Mouse (Mus musculus) ES-E14 (cell line): ENCODE measurements around the gene Rimklb. TPM values are rescaled to one million over a fixed set of nuclear protein-coding genes. Genes with fewer than 3 reads are reported as not detected.

Experiments
- DNase-seq: peaks from one replicate; pipeline ENCODE4 v3.0.0-alpha.2; 2013; ENCODE audit warnings: low read depth, low spot score
- H3K27ac ChIP-seq: 2 replicates; pipeline ENCODE4 v1.5.1; 2012; ENCODE audit warnings: low read depth, mild to moderate bottlenecking, low read length, moderate library complexity, mixed read lengths; ENCODE audit not compliant: poor library complexity, insufficient read depth, severe bottlenecking
- H3K36me3 ChIP-seq: 2 replicates; pipeline ENCODE4 v1.6.1; 2012; ENCODE audit warnings: mild to moderate bottlenecking, low read length, moderate library complexity, mixed read lengths; ENCODE audit not compliant: control insufficient read depth, poor library complexity, insufficient read depth, severe bottlenecking
- H3K4me1 ChIP-seq, 2 experiments: fragments of 150-350 bp in 1 of 2; sonication (generic) in 1 of 2; 2 replicates each; pipeline ENCODE4 v1.6.1; 2012; ENCODE audit warnings: low read length in 2 of 2, mild to moderate bottlenecking in 1 of 2, mixed read lengths in 1 of 2; ENCODE audit not compliant: control insufficient read depth in 2 of 2, insufficient read depth in 2 of 2, poor library complexity in 1 of 2
- H3K4me3 ChIP-seq, 2 experiments: fragments of 150-350 bp in 1 of 2; sonication (generic) in 1 of 2; 2 replicates each; pipeline ENCODE4 v1.5.1; 2012; ENCODE audit warnings: low read length in 2 of 2, low read depth in 1 of 2, mild to moderate bottlenecking in 1 of 2, mixed read lengths in 1 of 2; ENCODE audit not compliant: insufficient read depth in 1 of 2, poor library complexity in 1 of 2, severe bottlenecking in 1 of 2
- H3K9ac ChIP-seq: 2 replicates; pipeline ENCODE4 v1.6.1; 2012; ENCODE audit warnings: low read depth, mild to moderate bottlenecking, low read length, mixed read lengths; ENCODE audit not compliant: poor library complexity, insufficient read depth, severe bottlenecking
- H3K9me3 ChIP-seq: fragments of 150-350 bp; sonication (generic); 2 replicates; pipeline ENCODE4 v1.6.1; 2012; ENCODE audit warnings: low read depth, mild to moderate bottlenecking, low read length; ENCODE audit not compliant: control insufficient read depth, insufficient read depth
- CHD2 ChIP-seq: IDR thresholded peaks from 2 replicates; pipeline ENCODE4 v1.6.1; 2014; ENCODE audit warnings: mild to moderate bottlenecking, low read depth, low read length, inconsistent platforms
- HCFC1 ChIP-seq: IDR thresholded peaks from 2 replicates; pipeline ENCODE4 v1.6.1; 2012; ENCODE audit warnings: low read length, inconsistent platforms, borderline replicate concordance; ENCODE audit not compliant: insufficient read depth
- MAFK ChIP-seq: IDR thresholded peaks from 2 replicates; pipeline ENCODE4 v1.6.1; 2014; ENCODE audit warnings: mild to moderate bottlenecking, low read depth, low read length, inconsistent platforms; ENCODE audit not compliant: insufficient read depth
- ZC3H11A ChIP-seq: IDR thresholded peaks from 2 replicates; pipeline ENCODE4 v1.6.1; 2012; ENCODE audit warnings: low read depth, mild to moderate bottlenecking, inconsistent platforms, low read length, borderline replicate concordance
- ZNF384 ChIP-seq: IDR thresholded peaks from 2 replicates; pipeline ENCODE4 v1.6.1; 2012; ENCODE audit warnings: low read depth, low read length, inconsistent platforms
- in situ Hi-C, 2 experiments: fragments of 600-800 bp; cut with MboI; formaldehyde crosslinking; loops; one replicate each; pipeline ENCODE4 v1.15.1; 2025; ENCODE audit warnings: low sequenced_read_pairs in 2 of 2, inconsistent platforms in 1 of 2; ENCODE audit not compliant: unreplicated experiment in 2 of 2
- total RNA-seq: library from RNA; depleted of rRNA; stranded (reverse); fragments of 300-350 nt; gene quantifications from 2 replicates; pipeline ENCODE4 v1.2.3, GENCODE M21; 2012

The Rimklb gene
- total RNA-seq, 1 experiment, result 36.3 TPM

DNA sequence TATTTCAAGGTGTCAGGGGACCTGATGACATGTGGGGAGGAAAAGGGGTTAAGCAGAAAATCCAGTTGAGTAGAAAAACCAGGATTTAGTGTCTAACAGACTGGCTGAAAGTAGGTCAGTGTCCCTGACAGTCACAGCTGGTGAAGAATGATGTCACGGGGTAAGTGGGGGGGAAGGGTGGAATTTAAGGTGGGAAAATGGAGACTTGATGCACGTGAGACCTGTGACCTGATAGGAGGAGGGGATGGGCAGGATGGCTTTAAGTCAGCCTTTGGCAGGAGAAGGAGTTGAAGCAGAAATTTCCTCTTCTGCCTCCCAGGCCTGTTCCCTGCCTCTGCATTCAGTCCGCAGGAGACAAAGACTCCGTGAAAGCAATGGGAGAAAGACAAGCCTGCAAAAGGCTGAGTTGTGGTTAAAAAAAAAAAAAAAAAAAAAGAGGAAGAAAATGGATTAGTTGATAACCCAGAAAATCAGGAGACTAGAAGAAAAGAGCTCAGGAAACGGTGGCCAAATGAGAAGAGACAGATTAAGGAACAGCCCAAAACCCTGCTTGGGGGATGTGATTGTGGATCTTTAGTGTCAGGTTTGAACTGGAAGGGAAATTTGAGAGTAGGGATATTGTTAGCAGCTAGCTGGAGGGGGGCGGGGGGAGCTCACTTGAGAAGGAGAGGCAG is 4.6 kb downstream of the Rimklb start:
- no peak overlapping the region for H3K4me3 ChIP-seq
- TF ChIP-seq CHD2, result no peak
- TF ChIP-seq MAFK, result no peak
- no peak for TF ChIP-seq HCFC1
- no peak for TF ChIP-seq ZNF384
- no peak for TF ChIP-seq ZC3H11A
- DNase-seq, result no peak
- H3K4me1 ChIP-seq, result peaks cover 12 to 19% of the 10 kb centered on the region in 2 experiments
- H3K36me3 ChIP-seq, result no peaks in the 10 kb centered on the region
- H3K9ac ChIP-seq, result no peak overlapping the region
- in situ Hi-C loops, result loop anchor here in 1 of 2 experiments (25.0 kb wide), 1 partner anchor 93 kb away; no protein-coding TSS in a partner anchor
- H3K9me3 ChIP-seq, result no peaks in the 10 kb centered on the region
- no peak overlapping the region for H3K27ac ChIP-seq

DNA sequence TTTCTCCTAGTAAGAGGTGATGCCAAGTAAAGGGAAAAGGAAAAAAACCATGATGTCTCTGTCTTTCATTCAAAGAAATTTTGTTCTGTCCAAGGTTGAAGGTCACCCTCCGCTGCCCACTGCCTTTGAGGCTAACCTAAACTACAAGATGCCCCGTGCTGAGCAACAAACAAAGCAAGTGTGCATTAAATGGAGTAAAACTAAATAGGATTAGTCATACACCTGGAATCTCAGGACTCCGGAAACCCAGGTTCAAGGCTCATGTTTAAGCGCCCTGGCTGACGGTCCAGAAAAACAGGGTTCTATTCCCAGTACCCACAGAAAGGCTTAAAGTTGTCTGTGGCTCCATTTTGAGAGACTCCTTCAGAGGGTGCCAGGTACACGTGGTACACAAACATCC is 6.1 kb downstream of the Rimklb start:
- no peaks in the 10 kb centered on the region for H3K36me3 ChIP-seq
- DNase-seq, result no peak
- peaks cover 12 to 19% of the 10 kb centered on the region in 2 experiments for H3K4me1 ChIP-seq
- no peak overlapping the region for H3K9ac ChIP-seq
- TF ChIP-seq MAFK (no peak), ZNF384 (no peak), CHD2 (no peak), ZC3H11A (no peak), HCFC1 (no peak)
- peak overlapping the region in 1 of 2 experiments; percentile 61; a peak in 2 of 4 replicates for H3K4me3 ChIP-seq
- H3K27ac ChIP-seq, result no peak overlapping the region; the same call in 1 of the 2 replicates
- H3K9me3 ChIP-seq, result no peaks in the 10 kb centered on the region
- in situ Hi-C loops, result loop anchor here in 1 of 2 experiments (25.0 kb wide), 1 partner anchor 95 kb away; no protein-coding TSS in a partner anchor

DNA sequence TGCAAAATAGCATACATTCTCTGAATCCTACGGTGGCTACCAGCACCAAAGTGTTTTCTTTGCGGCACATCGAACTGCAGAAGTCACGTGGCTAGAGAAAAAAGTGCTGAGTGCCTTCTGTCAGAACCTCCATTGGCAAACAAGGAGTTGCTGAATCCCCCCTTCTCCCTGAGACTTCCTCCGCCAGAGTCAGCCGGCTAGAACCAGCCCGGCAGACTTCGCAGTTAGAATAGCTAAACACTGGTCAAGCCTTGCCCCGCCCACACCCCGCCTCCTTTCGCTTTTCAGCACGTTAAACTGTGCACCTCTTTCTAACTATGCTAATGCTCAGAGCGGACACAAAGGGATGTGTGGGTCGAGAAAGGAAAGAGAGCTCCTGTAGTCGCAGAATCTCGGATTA is 7.0 kb downstream of the Rimklb start:
- TF ChIP-seq ZNF384 (peak; percentile 83), HCFC1 (no peak), CHD2 (no peak; the same call in 1 of the 2 replicates), ZC3H11A (no peak), MAFK (peak; percentile 74)
- no peaks in the 10 kb centered on the region for H3K36me3 ChIP-seq
- no peak overlapping the region for H3K9ac ChIP-seq
- DNase-seq, result peak; percentile 99
- in situ Hi-C loops, result loop anchor here in 1 of 2 experiments (25.0 kb wide), 1 partner anchor 96 kb away; no protein-coding TSS in a partner anchor
- no peaks in the 10 kb centered on the region for H3K9me3 ChIP-seq
- H3K4me1 ChIP-seq, result peaks cover 12 to 23% of the 10 kb centered on the region in 2 experiments
- H3K4me3 ChIP-seq, result peak overlapping the region; percentile 42 to 61
- H3K27ac ChIP-seq, result no peak overlapping the region

DNA sequence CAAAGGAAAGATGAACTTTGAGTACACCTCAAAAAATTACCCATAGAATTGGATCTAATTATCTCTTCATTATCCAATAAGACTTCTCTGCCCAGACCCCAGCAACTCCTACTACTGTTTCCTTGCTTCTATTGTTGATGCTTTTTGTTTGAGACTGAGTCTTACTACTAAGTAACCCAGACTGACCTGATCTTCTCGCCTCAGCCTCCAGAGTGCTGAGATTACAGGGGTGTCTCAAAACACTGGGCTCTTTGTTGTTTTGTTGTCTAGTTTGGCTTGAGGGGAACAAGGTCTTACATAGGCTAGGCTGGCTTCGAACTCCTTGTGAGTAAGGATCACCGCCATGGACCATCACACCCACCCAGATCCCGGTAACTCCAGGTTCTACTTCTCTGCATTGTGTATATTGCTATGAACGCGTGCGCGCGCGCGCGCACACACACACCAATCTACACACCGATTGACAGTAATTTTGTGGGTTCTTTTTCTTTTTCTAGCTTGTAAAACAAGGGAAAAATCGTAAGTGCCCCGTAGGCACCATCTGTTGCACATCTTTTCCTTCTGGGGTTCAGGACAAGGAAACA is 7.5 kb downstream of the Rimklb start:
- in situ Hi-C loops, result loop anchor here in 1 of 2 experiments (25.0 kb wide), 1 partner anchor 96 kb away; no protein-coding TSS in a partner anchor
- Histone ChIP-seq H3K4me3 (peak overlapping the region in 1 of 2 experiments; percentile 29; a peak in 2 of 4 replicates), H3K9me3 (no peaks in the 10 kb centered on the region), H3K9ac (0 out of 2 replicates have a peak overlapping the region, but pooled peaks have one; percentile 28), H3K36me3 (no peaks in the 10 kb centered on the region), H3K4me1 (peaks cover 12 to 20% of the 10 kb centered on the region in 2 experiments; a peak in 3 of 4 replicates), H3K27ac (no peak overlapping the region)
- no peak for TF ChIP-seq HCFC1
- TF ChIP-seq ZNF384, result no peak
- TF ChIP-seq MAFK, result no peak
- TF ChIP-seq ZC3H11A, result no peak
- TF ChIP-seq CHD2, result no peak
- no peak for DNase-seq
